Mouse (Mus musculus) heart, embryonic 12.5 days (tissue): ENCODE results near the gene Mbtps1. TPM values are rescaled to one million over a fixed set of nuclear protein-coding genes. Genes with fewer than 3 reads are reported as not detected.
A peak's percentile ranks its signal among the peaks of the same experiment; 100 is the strongest.

Source experiments
- ATAC-seq: fragments of 200-750 bp; cut with Nextera tagmentation; 2 replicates; pipeline ENCODE4 v1.8.0; 2017; ENCODE audit warnings: moderate TSS enrichment, moderate library complexity; ENCODE audit not compliant: insufficient number of reproducible peaks, low FRiP score
- H3K27ac ChIP-seq: fragments of 300-500 bp; sonication (generic); 2 replicates; pipeline ENCODE4 v1.5.1; 2016; ENCODE audit warnings: mild to moderate bottlenecking, moderate library complexity; ENCODE audit not compliant: poor library complexity, severe bottlenecking
- H3K27me3 ChIP-seq: fragments of 300-500 bp; sonication (generic); replicated peaks from 2 replicates; pipeline ENCODE4 v1.6.1; 2016; ENCODE audit warnings: mild to moderate bottlenecking, moderate library complexity
- H3K36me3 ChIP-seq: fragments of 300-500 bp; sonication (generic); 2 replicates; pipeline ENCODE4 v1.6.1; 2016; ENCODE audit warnings: mild to moderate bottlenecking, moderate library complexity
- H3K4me1 ChIP-seq: fragments of 300-500 bp; sonication (generic); replicated peaks from 2 replicates; pipeline ENCODE4 v1.6.1; 2016; ENCODE audit warnings: mild to moderate bottlenecking
- H3K4me2 ChIP-seq: fragments of 300-500 bp; sonication (generic); 2 replicates; pipeline ENCODE4 v1.6.1; 2016; ENCODE audit warnings: mild to moderate bottlenecking, moderate library complexity
- H3K4me3 ChIP-seq: fragments of 300-500 bp; sonication (generic); 2 replicates; pipeline ENCODE4 v1.5.1; 2016; ENCODE audit warnings: mild to moderate bottlenecking
- H3K9ac ChIP-seq: fragments of 300-500 bp; sonication (generic); 2 replicates; pipeline ENCODE4 v1.6.1; 2016; ENCODE audit warnings: mild to moderate bottlenecking, moderate library complexity
- H3K9me3 ChIP-seq: fragments of 300-500 bp; sonication (generic); replicated peaks from 2 replicates; pipeline ENCODE4 v1.6.1; 2016; ENCODE audit warnings: mild to moderate bottlenecking, moderate library complexity
- WGBS: fragments of 180-500 bp; shearing (Covaris S2); methylation state at CpG from one replicate; pipeline ENCODE4 v1.1.7; 2016; 5-methylcytosine and 5-hydroxymethylcytosine counted together
- polyA plus RNA-seq: library from polyadenylated mRNA; unstranded; fragments of >200 nt; fragmentation: Nextera tagmentation; extraction: Ambion mirVana; gene quantifications from 2 replicates; pipeline ENCODE4 v1.2.1, GENCODE M21; 2016

The Mbtps1 gene
- polyA plus RNA-seq, 1 experiment from 2014 or later = 99.4 TPM

DNA sequence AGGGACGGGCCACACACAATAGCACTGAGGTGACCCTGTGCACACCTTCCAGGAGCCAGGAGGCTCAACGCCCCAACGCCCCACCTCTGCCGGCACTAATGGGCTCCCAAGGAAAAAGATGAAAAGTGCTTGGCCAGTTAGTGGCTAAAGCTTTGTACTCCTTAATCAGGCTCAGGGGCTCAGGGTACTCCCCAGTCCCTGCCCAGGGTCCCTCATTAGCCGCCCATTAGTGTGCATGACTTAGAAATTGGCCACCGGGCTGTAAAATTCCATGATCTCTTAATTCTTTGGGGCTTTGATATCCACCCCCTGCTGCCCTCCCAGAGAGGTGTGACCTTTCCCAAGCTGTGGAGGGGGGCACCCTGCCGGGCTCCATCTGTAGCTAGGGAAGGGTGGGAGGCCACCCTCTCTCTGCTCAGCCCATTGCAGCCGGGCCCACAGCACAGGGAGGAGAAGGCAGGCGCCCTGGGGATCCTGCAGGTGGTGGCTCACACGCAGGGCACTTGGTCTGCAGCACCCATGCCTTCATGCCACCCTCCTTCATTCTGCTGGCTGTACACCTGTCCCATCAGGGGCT is 55.3 kb downstream of the Mbtps1 start:
- H3K9ac ChIP-seq = no peak overlapping the region
- H3K4me1 ChIP-seq = peaks cover 28% of the 10 kb centered on the region
- no peak overlapping the region for H3K27ac ChIP-seq
- ATAC-seq = no peak
- H3K9me3 ChIP-seq = no peaks in the 10 kb centered on the region
- H3K36me3 ChIP-seq = peaks cover 20% of the 10 kb centered on the region
- no peak overlapping the region for H3K4me2 ChIP-seq
- WGBS = 46% methylated on average over 10 of the region's 10 CpGs
- peaks cover 40% of the 10 kb centered on the region for H3K27me3 ChIP-seq
- H3K4me3 ChIP-seq = no peak overlapping the region

- H3K4me1 ChIP-seq = peaks cover 28% of the 10 kb centered on the region
- peaks cover 44% of the 10 kb centered on the region for H3K27me3 ChIP-seq
- H3K4me3 ChIP-seq = no peak overlapping the region
- no peaks in the 10 kb centered on the region for H3K9me3 ChIP-seq
- WGBS = 46% methylated on average over 4 of the region's 4 CpGs
- H3K9ac ChIP-seq = 0 out of 2 replicates have a peak overlapping the region, but pooled peaks have one; percentile 17
- no peak overlapping the region for H3K27ac ChIP-seq
- H3K36me3 ChIP-seq = peaks cover 10% of the 10 kb centered on the region
- ATAC-seq = no peak
- H3K4me2 ChIP-seq = no peak overlapping the region
Measured at GRCm38 (mm10) chr8:119502111-119502510, 56.4 kb downstream of the Mbtps1 start.

GRCm38 (mm10) chr8:119501598-119501997 is 56.9 kb downstream of the Mbtps1 start, which contains the start of gene Slc38a8:
Gene Slc38a8, minus strand, starts transcription at chr8:119501698.
- Histone ChIP-seq H3K9ac (0 out of 2 replicates have a peak within 1 kb of the TSS, but pooled peaks have one; percentile 17), H3K36me3 (peaks cover 8% of the 10 kb centered on the region; the same call in 1 of the 2 replicates), H3K4me1 (peaks cover 28% of the 10 kb centered on the region), H3K27me3 (peaks cover 49% of the 10 kb centered on the region), H3K4me2 (no peak within 1 kb of the TSS), H3K4me3 (no peak within 1 kb of the TSS), H3K27ac (no peak within 1 kb of the TSS), H3K9me3 (no peaks in the 10 kb centered on the region)
- ATAC-seq = no peak
- 45% methylated on average over 5 of the region's 5 CpGs for WGBS

DNA sequence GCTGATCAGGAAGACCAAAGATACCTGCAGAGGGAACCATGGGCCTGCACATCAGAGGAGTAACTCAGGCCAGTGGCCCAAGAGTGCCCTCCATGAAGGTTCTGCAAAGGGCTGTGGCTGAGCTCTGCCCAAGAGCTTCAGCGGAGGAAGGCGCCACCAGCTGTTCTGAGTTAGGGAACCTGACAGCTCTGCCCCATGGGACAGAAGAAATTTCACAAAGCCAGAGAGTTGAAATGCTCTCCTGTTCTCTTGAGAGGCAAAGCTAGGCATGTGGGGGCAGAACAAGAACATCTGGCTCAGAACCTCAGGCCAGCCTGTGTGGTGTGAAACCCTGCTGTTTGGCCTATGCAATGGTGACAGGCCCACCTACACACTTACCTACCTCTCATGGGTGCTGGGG is 58.7 kb downstream of the Mbtps1 start:
- WGBS = 76% methylated on average over 2 of the region's 2 CpGs
- peaks cover 55% of the 10 kb centered on the region for H3K27me3 ChIP-seq

GRCm38 (mm10) chr8:119496848-119497247 is 61.7 kb downstream of the Mbtps1 start:
- Histone ChIP-seq H3K27me3 (peaks cover 60% of the 10 kb centered on the region), H3K9me3 (no peaks in the 10 kb centered on the region), H3K4me1 (peaks cover 2% of the 10 kb centered on the region), H3K4me3 (no peak overlapping the region), H3K36me3 (no peaks in the 10 kb centered on the region), H3K27ac (no peak overlapping the region), H3K9ac (no peak overlapping the region), H3K4me2 (no peak overlapping the region)
- WGBS = 17% methylated on average over 6 of the region's 6 CpGs
- ATAC-seq = no peak

More for the DNA sequence above, 58.7 kb downstream of the Mbtps1 start:
- no peak overlapping the region for H3K9ac ChIP-seq
- ATAC-seq = no peak
- H3K36me3 ChIP-seq = no peaks in the 10 kb centered on the region
- no peak overlapping the region for H3K27ac ChIP-seq
- no peak overlapping the region for H3K4me2 ChIP-seq
- H3K4me3 ChIP-seq = no peak overlapping the region
- no peaks in the 10 kb centered on the region for H3K9me3 ChIP-seq
- H3K4me1 ChIP-seq = peaks cover 14% of the 10 kb centered on the region

- Histone ChIP-seq H3K27me3 (no peaks in the 10 kb centered on the region), H3K27ac (no peak overlapping the region), H3K4me2 (no peak overlapping the region), H3K36me3 (no peaks in the 10 kb centered on the region), H3K9me3 (no peaks in the 10 kb centered on the region), H3K4me1 (peaks cover 19% of the 10 kb centered on the region), H3K9ac (no peak overlapping the region), H3K4me3 (no peak overlapping the region)
- 78% methylated on average over 7 of the region's 7 CpGs for WGBS
- ATAC-seq = no peak
Measured at GRCm38 (mm10) chr8:119487093-119487492, 71.4 kb downstream of the Mbtps1 start.

DNA sequence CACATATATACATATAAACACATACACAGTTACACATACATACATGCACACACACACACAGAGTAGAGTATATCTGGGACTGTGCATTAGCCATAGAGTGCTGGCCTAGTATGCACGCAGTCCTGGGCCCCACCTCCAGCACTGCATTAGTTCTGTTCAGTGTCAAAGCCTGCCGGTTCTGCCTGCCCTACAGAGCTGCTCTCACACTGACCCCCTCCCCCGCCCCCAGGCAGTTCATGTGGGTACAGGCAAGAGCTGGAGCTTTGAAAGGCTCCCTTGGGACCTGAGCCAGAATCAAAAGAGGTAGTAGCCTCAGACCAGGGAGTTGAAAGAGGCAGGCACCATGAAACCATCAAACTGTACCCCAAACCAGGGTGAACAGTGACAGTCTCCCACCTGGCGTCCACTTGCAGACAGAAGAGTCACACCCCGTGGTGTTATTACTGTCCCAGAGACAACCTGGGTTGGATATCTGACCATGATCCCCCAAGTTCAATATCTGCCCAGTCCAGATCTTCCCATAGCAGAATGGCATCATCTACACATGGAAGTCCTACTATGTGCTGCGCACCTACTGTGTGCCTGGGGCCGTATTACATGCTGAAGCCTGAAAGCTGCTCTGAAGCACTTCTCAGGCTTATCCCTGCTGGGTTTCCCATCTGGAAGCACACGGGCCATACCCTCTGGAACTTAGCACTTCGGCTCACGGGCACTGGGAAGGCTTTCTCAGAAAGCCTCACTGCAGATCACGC is 74.2 kb downstream of the Mbtps1 start:
- H3K9me3 ChIP-seq = no peaks in the 10 kb centered on the region
- H3K9ac ChIP-seq = no peak overlapping the region
- no peak overlapping the region for H3K4me3 ChIP-seq
- H3K4me2 ChIP-seq = no peak overlapping the region
- WGBS = 77% methylated on average over 11 of the region's 11 CpGs
- no peak overlapping the region for H3K27ac ChIP-seq
- H3K4me1 ChIP-seq = no peaks in the 10 kb centered on the region
- no peaks in the 10 kb centered on the region for H3K36me3 ChIP-seq
- H3K27me3 ChIP-seq = peaks cover 3% of the 10 kb centered on the region; the same call in 1 of the 2 replicates
- no peak for ATAC-seq

DNA sequence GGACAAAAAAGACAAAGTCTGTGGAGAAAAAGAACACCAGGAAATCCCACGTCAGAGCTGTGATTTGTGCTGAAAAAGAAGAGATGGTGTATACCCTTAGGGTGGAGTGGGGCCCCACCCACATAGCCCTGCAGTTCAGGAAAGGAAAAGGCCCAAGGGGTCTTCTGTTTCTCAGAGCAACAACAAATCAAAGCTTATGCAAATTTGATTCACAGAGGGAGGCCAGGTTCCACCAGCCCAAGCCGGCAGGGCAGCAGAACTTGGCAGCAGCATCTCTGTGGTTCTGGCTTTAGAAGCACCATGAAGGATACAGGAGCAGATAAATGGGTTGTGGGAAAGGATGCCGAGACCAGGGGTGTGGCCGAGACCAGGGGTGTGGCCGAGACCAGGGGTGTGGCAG is 79.9 kb downstream of the Mbtps1 start:
- no peak for ATAC-seq
- H3K9ac ChIP-seq = no peak overlapping the region

DNA sequence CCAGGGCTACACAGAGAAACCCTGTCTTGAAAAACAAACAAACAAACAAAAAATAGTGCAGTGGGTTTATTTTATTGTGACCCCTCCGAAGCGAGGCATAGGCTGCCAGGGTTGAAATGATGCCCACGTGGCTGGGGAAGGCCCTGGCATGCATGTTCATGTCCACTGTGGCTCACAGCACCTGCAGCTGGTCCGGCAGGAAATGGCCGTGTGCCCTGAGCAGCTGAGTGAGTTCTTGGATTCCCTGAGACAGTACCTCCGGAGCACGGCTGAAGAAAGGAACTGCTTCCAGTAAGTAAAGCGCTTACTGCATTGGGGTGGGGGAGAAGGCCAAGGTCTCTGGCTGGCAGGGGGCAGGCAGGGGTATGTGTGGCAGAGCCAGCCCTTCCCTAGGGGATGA is 90.4 kb downstream of the Mbtps1 start:
- Histone ChIP-seq H3K36me3 (no peaks in the 10 kb centered on the region), H3K27ac (no peak overlapping the region), H3K4me1 (peaks cover 36% of the 10 kb centered on the region), H3K9ac (no peak overlapping the region), H3K4me2 (no peak overlapping the region), H3K4me3 (no peak overlapping the region), H3K27me3 (peaks cover 83% of the 10 kb centered on the region), H3K9me3 (peaks cover 5% of the 10 kb centered on the region; the same call in 1 of the 2 replicates)
- 82% methylated on average over 8 of the region's 8 CpGs for WGBS
- no peak for ATAC-seq

More for the DNA sequence above, 79.9 kb downstream of the Mbtps1 start:
- H3K4me1 ChIP-seq = peaks cover under 1% of the 10 kb centered on the region
- H3K4me2 ChIP-seq = no peak overlapping the region
- no peak overlapping the region for H3K4me3 ChIP-seq
- no peaks in the 10 kb centered on the region for H3K9me3 ChIP-seq
- H3K27me3 ChIP-seq = peaks cover 10% of the 10 kb centered on the region; the same call in 1 of the 2 replicates
- H3K27ac ChIP-seq = no peak overlapping the region
- WGBS = 35% methylated on average over 5 of the region's 5 CpGs
- no peaks in the 10 kb centered on the region for H3K36me3 ChIP-seq

DNA sequence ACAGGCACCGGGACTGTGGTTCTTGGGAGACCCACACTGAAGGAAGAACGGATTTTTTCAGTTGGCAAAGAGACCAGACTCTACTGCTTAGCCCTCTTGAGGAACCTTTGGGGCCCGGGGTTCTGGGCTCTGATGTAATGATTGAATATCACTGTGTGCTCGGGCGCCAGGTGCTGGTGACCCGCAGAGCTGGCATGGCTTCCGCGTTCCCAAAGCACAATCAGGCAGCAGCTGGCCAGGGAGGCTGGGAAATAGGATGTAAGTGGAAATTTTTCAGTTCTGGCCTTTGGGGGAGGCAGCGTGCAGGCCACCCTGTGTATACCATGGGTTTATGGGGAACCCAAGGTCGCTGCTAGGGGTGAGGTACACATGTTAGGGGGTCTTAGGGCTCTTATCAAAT is 91.7 kb downstream of the Mbtps1 start:
- Histone ChIP-seq H3K9me3 (peaks cover 5% of the 10 kb centered on the region; the same call in 1 of the 2 replicates), H3K27me3 (peaks cover 85% of the 10 kb centered on the region), H3K27ac (no peak overlapping the region), H3K4me3 (no peak overlapping the region), H3K9ac (no peak overlapping the region), H3K4me2 (no peak overlapping the region), H3K4me1 (peaks cover 35% of the 10 kb centered on the region), H3K36me3 (no peaks in the 10 kb centered on the region)
- ATAC-seq = no peak
- 72% methylated on average over 10 of the region's 10 CpGs for WGBS

GRCm38 (mm10) chr8:119466105-119466504 is 92.4 kb downstream of the Mbtps1 start:
- H3K9me3 ChIP-seq = peaks cover 5% of the 10 kb centered on the region; the same call in 1 of the 2 replicates
- 2% methylated on average over 18 of the region's 18 CpGs for WGBS
- peak; percentile 56 for ATAC-seq
- H3K9ac ChIP-seq = peak overlapping the region; percentile 33; the same call in 1 of the 2 replicates
- H3K36me3 ChIP-seq = no peaks in the 10 kb centered on the region
- peaks cover 35% of the 10 kb centered on the region for H3K4me1 ChIP-seq
- H3K27ac ChIP-seq = no peak overlapping the region
- H3K4me3 ChIP-seq = peak overlapping the region; percentile 28
- H3K27me3 ChIP-seq = peaks cover 85% of the 10 kb centered on the region
- peak overlapping the region; percentile 63 for H3K4me2 ChIP-seq
